Mouse (Mus musculus) small intestine, adult 2 months (tissue): Measurements from ENCODE around the gene Efna4.

Source experiments
- CTCF ChIP-seq: fragments of 200-500 bp; IDR thresholded peaks from 2 replicates; pipeline ENCODE4 v1.5.1; 2012; ENCODE audit warnings: low read depth, mild to moderate bottlenecking, control low read depth, inconsistent platforms, low read length, moderate library complexity, mixed read lengths; ENCODE audit not compliant: insufficient replicate concordance, insufficient read length; ENCODE audit errors: extremely low read depth
- POLR2A ChIP-seq: fragments of 200-500 bp; IDR thresholded peaks from 2 replicates; pipeline ENCODE4 v1.6.1; 2012; ENCODE audit warnings: low read depth, mild to moderate bottlenecking, control low read depth, inconsistent platforms, low read length, moderate library complexity

- TF ChIP-seq POLR2A (no peak), CTCF (no peak)
Observed at GRCm38 (mm10) chr3:89304440-89304839, 33.4 kb downstream of the Efna4 start.
